Mouse (Mus musculus) spleen, postnatal 4 days (tissue): ENCODE data around the gene Ebf3.

Experiments
- DNase-seq, 2 experiments: peaks; one replicate each; pipeline ENCODE4 v3.0.0; 2022; ENCODE audit warnings: low spot score in 2 of 2

The Ebf3 gene

GRCm38 (mm10) chr7:137312166-137312932, 1.9 kb downstream of the Ebf3 start:
- no peak for DNase-seq

- DNase-seq, result no peak
Measured at GRCm38 (mm10) chr7:137311341-137312110, 2.7 kb downstream of the Ebf3 start.

- DNase-seq, result no peak
Measured at GRCm38 (mm10) chr7:137310876-137311275, 3.4 kb downstream of the Ebf3 start.

- no peak for DNase-seq
Measured at GRCm38 (mm10) chr7:137310091-137310761, 4.0 kb downstream of the Ebf3 start.

- DNase-seq, result no peak
Measured at GRCm38 (mm10) chr7:137309071-137310066, 4.9 kb downstream of the Ebf3 start.

GRCm38 (mm10) chr7:137308061-137309060, 5.9 kb downstream of the Ebf3 start:
- no peak for DNase-seq

- DNase-seq, result no peak
Measured at GRCm38 (mm10) chr7:137307131-137307530, 7.1 kb downstream of the Ebf3 start.

- no peak for DNase-seq
Measured at GRCm38 (mm10) chr7:137306127-137306526, 8.1 kb downstream of the Ebf3 start.

- no peak for DNase-seq
Measured at GRCm38 (mm10) chr7:137303776-137304171, 10.5 kb downstream of the Ebf3 start.

GRCm38 (mm10) chr7:137302961-137303775, 11.1 kb downstream of the Ebf3 start:
- DNase-seq, result no peak

GRCm38 (mm10) chr7:137302161-137302560, 12.1 kb downstream of the Ebf3 start:
- DNase-seq, result no peak

- no peak for DNase-seq
Measured at GRCm38 (mm10) chr7:137301329-137301751, 12.9 kb downstream of the Ebf3 start.

GRCm38 (mm10) chr7:137300826-137301225, 13.4 kb downstream of the Ebf3 start:
- DNase-seq, result no peak

GRCm38 (mm10) chr7:137300169-137300568, 14.1 kb downstream of the Ebf3 start:
- DNase-seq, result no peak

GRCm38 (mm10) chr7:137297594-137298381, 16.5 kb downstream of the Ebf3 start:
- no peak for DNase-seq

GRCm38 (mm10) chr7:137297131-137297530, 17.1 kb downstream of the Ebf3 start:
- DNase-seq, result no peak

- DNase-seq, result no peak
Measured at GRCm38 (mm10) chr7:137295612-137296011, 18.6 kb downstream of the Ebf3 start.

GRCm38 (mm10) chr7:137294446-137294845, 19.8 kb downstream of the Ebf3 start:
- DNase-seq, result no peak
